Mouse (Mus musculus): Measurements from ENCODE around the gene Slc5a5. TPM values are rescaled to one million over a fixed set of nuclear protein-coding genes. Genes with fewer than 3 reads are reported as not detected.

Gene Slc5a5
- total RNA-seq, 2 experiments from 2014 or later, result not detected

GRCm38 (mm10) chr8:70838654-70839407 is 53.7 kb downstream of the Slc5a5 start:
- DNase-seq (ENCODE audit: low spot score in 2 of 2), result no peak

DNA sequence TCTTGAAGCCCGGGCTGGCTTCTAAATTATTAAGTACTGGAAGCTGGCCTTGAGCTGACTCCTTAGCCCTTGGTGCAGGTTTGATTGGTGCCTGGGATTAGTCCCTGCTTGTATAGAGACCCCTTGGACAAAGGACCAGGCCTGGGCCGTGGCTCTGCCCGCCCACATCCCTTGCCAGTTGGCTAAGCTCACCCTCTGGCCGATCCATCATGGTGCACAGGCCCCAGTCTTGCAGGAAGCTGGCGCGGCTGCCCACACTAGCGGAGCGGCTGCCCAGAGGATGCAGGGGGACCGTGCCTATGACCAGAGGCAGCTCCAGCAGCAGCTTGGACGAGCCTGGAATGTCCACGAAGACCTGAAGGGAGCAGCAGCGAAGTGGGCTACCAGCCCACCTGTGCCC is 55.9 kb downstream of the Slc5a5 start:
- no peak for DNase-seq (ENCODE audit: low spot score in 2 of 2)

GRCm38 (mm10) chr8:70834071-70834470 is 58.5 kb downstream of the Slc5a5 start:
- no peak for DNase-seq (ENCODE audit: low spot score in 2 of 2)

DNA sequence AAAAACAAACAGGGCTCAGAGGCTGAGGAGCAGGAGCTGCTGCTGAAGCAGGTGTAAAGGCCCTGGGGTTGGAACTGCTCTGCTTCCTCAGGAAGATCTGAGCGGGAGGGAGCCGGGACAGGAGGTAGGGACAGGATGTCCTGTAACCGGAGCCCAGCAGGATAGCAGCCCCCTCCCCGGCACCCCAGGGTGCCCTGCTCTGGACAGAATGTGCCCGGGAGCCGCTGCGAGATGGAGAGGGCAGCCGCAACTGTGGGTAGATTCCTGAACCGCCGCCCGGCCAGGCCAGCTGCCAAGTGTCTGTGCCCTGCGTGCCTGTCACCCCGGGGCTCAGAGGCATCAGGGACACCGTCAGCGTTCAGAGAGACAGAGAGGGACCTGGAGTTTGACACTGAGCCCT is 59.0 kb downstream of the Slc5a5 start:
- DNase-seq (ENCODE audit: low spot score in 2 of 2), result peak in 1 of 2 experiments; percentile 67

DNA sequence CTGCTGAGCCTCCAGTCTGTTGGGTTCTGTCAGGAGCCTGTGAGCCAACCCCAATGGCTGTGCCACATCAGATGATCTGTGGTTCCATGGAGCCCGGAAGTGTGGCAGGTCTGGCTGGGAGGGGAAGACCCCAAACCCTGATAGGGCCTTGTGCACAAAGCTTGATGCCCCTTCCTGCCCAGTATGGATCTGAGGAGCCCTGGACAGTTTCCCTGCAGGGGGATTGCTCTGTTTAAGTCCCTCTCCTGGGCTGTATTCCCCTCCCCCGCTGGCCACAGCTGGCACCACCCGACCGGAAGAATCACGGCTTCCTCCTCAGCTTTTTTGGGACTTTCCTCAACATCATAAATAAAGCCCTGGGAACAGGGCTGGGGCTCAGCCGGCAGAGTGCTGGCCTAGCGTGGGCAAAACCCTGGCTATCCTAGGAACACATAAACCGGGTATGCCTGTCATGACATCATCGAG is 59.5 kb downstream of the Slc5a5 start:
- DNase-seq (ENCODE audit: low spot score in 2 of 2), result no peak

Small RNAs within 50 kb of the gene (microRNA-seq; reads per million reads assigned to microRNA genes)
- 0 to 1.8 reads per million in 2 experiments for gene Mir1969 (ENCODE audit: borderline number of aligned reads in 2 of 2)
- 0 to 0.61 reads per million in 2 experiments for gene Mir7067 (ENCODE audit: borderline number of aligned reads in 2 of 2)

Other genes with a start within 250 kb of the Slc5a5 start
- gene Pgpep1, start 232.4 kb downstream of the Slc5a5 start, total RNA-seq (2021), result 100 to 1,000 TPM; 101 to 153 TPM
- gene Lsm4, start 219.5 kb downstream of the Slc5a5 start, total RNA-seq (2021), result 10 to 100 TPM; 73.2 to 75.9 TPM
- 100 to 1,000 TPM; 228 to 252 TPM for gene Jund, start 193.8 kb downstream of the Slc5a5 start, total RNA-seq (2021)
- gene Iqcn, start 189.3 kb downstream of the Slc5a5 start, total RNA-seq (2021), result under 1 TPM in 1 of 2 experiments, not detected in 1; 0.10 TPM
- under 1 TPM in 1 of 2 experiments, not detected in 1; 0.53 TPM for gene Gm3336, start 174.2 kb downstream of the Slc5a5 start, total RNA-seq (2021)
- gene Pde4c, start 169.0 kb downstream of the Slc5a5 start, total RNA-seq (2021), result under 1 TPM; 0.42 to 0.86 TPM
- 10 to 100 TPM; 52.4 to 60.4 TPM for gene Rab3a, start 138.1 kb downstream of the Slc5a5 start, total RNA-seq (2021)
- gene Mpv17l2, start 131.8 kb downstream of the Slc5a5 start, total RNA-seq (2021), result 100 to 1,000 TPM in 1 of 2 experiments, 10 to 100 TPM in 1; 94.9 to 120 TPM
- gene Pik3r2, start 116.0 kb downstream of the Slc5a5 start, total RNA-seq (2021), result 10 to 100 TPM; 30.5 to 36.5 TPM
- 10 to 100 TPM; 15.6 to 16.7 TPM for gene Mast3, start 87.7 kb downstream of the Slc5a5 start, total RNA-seq (2021)
- under 1 TPM; 0.66 to 0.77 TPM for gene Il12rb1, start 84.3 kb downstream of the Slc5a5 start, total RNA-seq (2021)
- gene Arrdc2, start 53.0 kb downstream of the Slc5a5 start, total RNA-seq (2021), result 1 to 10 TPM; 8.3 to 8.7 TPM
- 1 to 10 TPM; 2.2 to 2.8 TPM for gene Kcnn1, start 29.5 kb downstream of the Slc5a5 start, total RNA-seq (2021)
- 10 to 100 TPM; 58.9 to 59.3 TPM for gene Ccdc124, start 18.8 kb downstream of the Slc5a5 start, total RNA-seq (2021)
- 1,000 to 10,000 TPM; 1,253 to 1,401 TPM for gene Rpl18a, start 4.7 kb upstream of the Slc5a5 start, total RNA-seq (2021)
- 10 to 100 TPM; 34.3 to 39.5 TPM for gene Map1s, start 13.2 kb upstream of the Slc5a5 start, total RNA-seq (2021)